Mouse (Mus musculus): Measurements from ENCODE around the gene Pus1. TPM values are rescaled to one million over a fixed set of nuclear protein-coding genes. Genes with fewer than 3 reads are reported as not detected.

Pus1 gene
- polyA plus RNA-seq (2015; fragmentation: Nextera tagmentation; extraction: Ambion mirVana), result 24.5 and 24.6 TPM in 2 replicates

- Histone ChIP-seq H3K36me3 (ENCODE audit: control insufficient read depth, insufficient read depth) (peaks cover 4% of the 10 kb centered on the region), H3K9me3 (replicated peaks; ENCODE audit: control insufficient read depth, low read length) (no peaks in the 10 kb centered on the region), H3K9ac (ENCODE audit: low read depth, low read length) (peak within 1 kb of the TSS; percentile 78), H3K4me2 (ENCODE audit: low read depth, low read length) (peak within 1 kb of the TSS; percentile 100), H3K27ac (ENCODE audit: low read length) (peak within 1 kb of the TSS; percentile 92), H3K27me3 (ENCODE audit: control insufficient read depth, insufficient read depth, low read depth, low read length) (no peaks in the 10 kb centered on the region), H3K4me1 (ENCODE audit: control insufficient read depth, low read depth, low read length) (peaks cover 41% of the 10 kb centered on the region), H3K4me3 (ENCODE audit: low read depth, low read length) (peak within 1 kb of the TSS; percentile 77)
- peak; percentile 75 for ATAC-seq (ENCODE audit: low read depth)
- under 1% methylated on average over 55 of the region's 57 CpGs for WGBS (ENCODE audit: insufficient replicate concordance)
Measured at GRCm38 (mm10) chr5:110779998-110780760, at the start of gene Pus1. Gene Pus1, minus strand, starts transcription at chr5:110780659.

DNA sequence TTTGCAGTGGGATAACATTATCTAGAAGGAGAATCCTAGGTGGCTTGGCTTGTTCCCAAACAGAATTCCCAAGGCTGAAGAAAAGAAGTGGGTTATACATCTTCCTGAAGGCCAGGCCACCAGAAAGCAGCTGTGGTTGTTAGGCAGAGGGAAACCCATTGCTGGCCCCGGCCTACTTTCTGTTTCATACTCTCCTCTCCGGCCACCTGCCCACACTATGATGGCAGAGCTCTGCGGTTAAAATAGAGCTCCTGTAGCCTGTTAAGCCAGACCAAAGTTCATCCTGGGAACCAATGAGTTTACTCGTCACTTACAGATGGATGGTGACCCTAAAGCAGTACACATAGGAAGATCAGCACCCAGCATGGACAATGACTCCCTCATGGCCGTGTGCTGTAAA is 47.1 kb upstream of the Pus1 start:
- Histone ChIP-seq H3K4me3 (ENCODE audit: low read depth, low read length) (no peak overlapping the region), H3K9me3 (replicated peaks; ENCODE audit: control insufficient read depth, low read length) (no peaks in the 10 kb centered on the region), H3K27me3 (ENCODE audit: control insufficient read depth, insufficient read depth, low read depth, low read length) (no peaks in the 10 kb centered on the region), H3K27ac (ENCODE audit: low read length) (no peak overlapping the region), H3K4me2 (ENCODE audit: low read depth, low read length) (no peak overlapping the region), H3K4me1 (ENCODE audit: control insufficient read depth, low read depth, low read length) (no peaks in the 10 kb centered on the region; the same call in 1 of the 2 replicates), H3K9ac (ENCODE audit: low read depth, low read length) (no peak overlapping the region), H3K36me3 (ENCODE audit: control insufficient read depth, insufficient read depth) (peaks cover 11% of the 10 kb centered on the region; the same call in 1 of the 2 replicates)
- ATAC-seq (ENCODE audit: low read depth), result no peak
- WGBS (ENCODE audit: insufficient replicate concordance), result 74% methylated on average over 5 of the region's 5 CpGs

DNA sequence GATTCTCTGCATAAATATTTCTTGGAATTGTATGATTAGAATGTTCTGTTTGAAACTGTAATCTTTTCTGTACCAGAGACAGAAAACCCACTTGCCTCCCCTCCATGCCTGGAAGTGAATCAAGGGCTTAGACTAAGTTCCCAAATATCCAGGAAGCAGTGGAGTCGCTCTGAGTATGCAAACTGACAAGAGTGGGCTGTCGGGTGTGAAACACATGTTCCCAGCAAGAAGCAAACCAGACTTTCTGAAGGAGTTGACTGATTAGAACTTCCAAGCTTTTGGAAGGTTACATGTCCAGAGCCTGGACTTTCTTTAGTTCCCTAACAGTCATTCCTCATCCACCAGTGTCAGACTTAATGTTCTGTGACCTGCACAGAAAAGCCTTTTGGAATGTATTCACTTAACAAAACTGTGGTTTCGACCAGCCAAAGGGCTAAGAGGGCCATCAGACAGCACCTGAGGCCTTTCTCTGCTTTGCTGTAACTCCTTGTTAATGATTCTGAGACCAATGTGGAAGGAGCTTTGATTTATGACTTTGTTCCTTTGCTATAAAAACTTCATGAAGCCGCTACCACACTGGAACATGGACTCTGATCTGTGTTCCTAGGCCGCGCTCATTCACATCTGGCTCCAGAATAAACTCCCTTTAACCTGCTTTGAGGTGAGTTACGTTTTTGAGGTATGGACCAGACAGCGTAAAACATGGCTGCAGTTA is 46.5 kb upstream of the Pus1 start:
- ATAC-seq (ENCODE audit: low read depth), result no peak
- WGBS (ENCODE audit: insufficient replicate concordance), result 81% methylated on average over 8 of the region's 8 CpGs

GRCm38 (mm10) chr5:110824421-110824820 is 44.0 kb upstream of the Pus1 start:
- 69% methylated on average over 4 of the region's 4 CpGs for WGBS (ENCODE audit: insufficient replicate concordance)
- Histone ChIP-seq H3K4me1 (ENCODE audit: control insufficient read depth, low read depth, low read length) (no peaks in the 10 kb centered on the region; the same call in 1 of the 2 replicates), H3K27ac (ENCODE audit: low read length) (no peak overlapping the region), H3K4me3 (ENCODE audit: low read depth, low read length) (no peak overlapping the region), H3K9me3 (replicated peaks; ENCODE audit: control insufficient read depth, low read length) (no peaks in the 10 kb centered on the region), H3K27me3 (ENCODE audit: control insufficient read depth, insufficient read depth, low read depth, low read length) (no peaks in the 10 kb centered on the region), H3K4me2 (ENCODE audit: low read depth, low read length) (no peak overlapping the region), H3K9ac (ENCODE audit: low read depth, low read length) (no peak overlapping the region), H3K36me3 (ENCODE audit: control insufficient read depth, insufficient read depth) (peaks cover 3% of the 10 kb centered on the region; the same call in 1 of the 2 replicates)
- ATAC-seq (ENCODE audit: low read depth), result no peak

More for the DNA sequence above, 46.5 kb upstream of the Pus1 start:
- no peaks in the 10 kb centered on the region for H3K9me3 ChIP-seq (replicated peaks; ENCODE audit: control insufficient read depth, low read length)
- no peak overlapping the region for H3K9ac ChIP-seq (ENCODE audit: low read depth, low read length)
- no peaks in the 10 kb centered on the region for H3K27me3 ChIP-seq (ENCODE audit: control insufficient read depth, insufficient read depth, low read depth, low read length)
- no peaks in the 10 kb centered on the region; the same call in 1 of the 2 replicates for H3K4me1 ChIP-seq (ENCODE audit: control insufficient read depth, low read depth, low read length)
- no peak overlapping the region for H3K27ac ChIP-seq (ENCODE audit: low read length)
- peaks cover 11% of the 10 kb centered on the region; the same call in 1 of the 2 replicates for H3K36me3 ChIP-seq (ENCODE audit: control insufficient read depth, insufficient read depth)
- H3K4me2 ChIP-seq (ENCODE audit: low read depth, low read length), result no peak overlapping the region
- no peak overlapping the region for H3K4me3 ChIP-seq (ENCODE audit: low read depth, low read length)

- H3K27ac ChIP-seq (ENCODE audit: low read length), result peak within 1 kb of the TSS; percentile 96
- peak within 1 kb of the TSS; percentile 80 for H3K4me2 ChIP-seq (ENCODE audit: low read depth, low read length)
- peak within 1 kb of the TSS; percentile 100 for H3K9ac ChIP-seq (ENCODE audit: low read depth, low read length)
- no peaks in the 10 kb centered on the region for H3K27me3 ChIP-seq (ENCODE audit: control insufficient read depth, insufficient read depth, low read depth, low read length)
- peak within 1 kb of the TSS; percentile 90 for H3K4me3 ChIP-seq (ENCODE audit: low read depth, low read length)
- peaks cover 5% of the 10 kb centered on the region for H3K36me3 ChIP-seq (ENCODE audit: control insufficient read depth, insufficient read depth)
- WGBS (ENCODE audit: insufficient replicate concordance), result under 1% methylated on average over 73 of the region's 80 CpGs
- peak; percentile 87 for ATAC-seq (ENCODE audit: low read depth)
- H3K4me1 ChIP-seq (ENCODE audit: control insufficient read depth, low read depth, low read length), result peaks cover 41% of the 10 kb centered on the region
- no peaks in the 10 kb centered on the region for H3K9me3 ChIP-seq (replicated peaks; ENCODE audit: control insufficient read depth, low read length)
Measured at GRCm38 (mm10) chr5:110809667-110810325, 29.3 kb upstream of the Pus1 start, which contains the start of gene Ulk1. Gene Ulk1, minus strand, starts transcription at chr5:110810097.

- Histone ChIP-seq H3K9ac (ENCODE audit: low read depth, low read length) (peak overlapping the region; percentile 100), H3K4me3 (ENCODE audit: low read depth, low read length) (peak overlapping the region; percentile 90), H3K4me2 (ENCODE audit: low read depth, low read length) (peak overlapping the region; percentile 80), H3K9me3 (replicated peaks; ENCODE audit: control insufficient read depth, low read length) (no peaks in the 10 kb centered on the region), H3K4me1 (ENCODE audit: control insufficient read depth, low read depth, low read length) (peaks cover 49% of the 10 kb centered on the region), H3K36me3 (ENCODE audit: control insufficient read depth, insufficient read depth) (peaks cover 10% of the 10 kb centered on the region), H3K27ac (ENCODE audit: low read length) (peak overlapping the region; percentile 96), H3K27me3 (ENCODE audit: control insufficient read depth, insufficient read depth, low read depth, low read length) (no peaks in the 10 kb centered on the region)
- ATAC-seq (ENCODE audit: low read depth), result no peak
- WGBS (ENCODE audit: insufficient replicate concordance), result 2% methylated on average over 27 of the region's 27 CpGs
Measured at GRCm38 (mm10) chr5:110808821-110809666, 28.6 kb upstream of the Pus1 start.

DNA sequence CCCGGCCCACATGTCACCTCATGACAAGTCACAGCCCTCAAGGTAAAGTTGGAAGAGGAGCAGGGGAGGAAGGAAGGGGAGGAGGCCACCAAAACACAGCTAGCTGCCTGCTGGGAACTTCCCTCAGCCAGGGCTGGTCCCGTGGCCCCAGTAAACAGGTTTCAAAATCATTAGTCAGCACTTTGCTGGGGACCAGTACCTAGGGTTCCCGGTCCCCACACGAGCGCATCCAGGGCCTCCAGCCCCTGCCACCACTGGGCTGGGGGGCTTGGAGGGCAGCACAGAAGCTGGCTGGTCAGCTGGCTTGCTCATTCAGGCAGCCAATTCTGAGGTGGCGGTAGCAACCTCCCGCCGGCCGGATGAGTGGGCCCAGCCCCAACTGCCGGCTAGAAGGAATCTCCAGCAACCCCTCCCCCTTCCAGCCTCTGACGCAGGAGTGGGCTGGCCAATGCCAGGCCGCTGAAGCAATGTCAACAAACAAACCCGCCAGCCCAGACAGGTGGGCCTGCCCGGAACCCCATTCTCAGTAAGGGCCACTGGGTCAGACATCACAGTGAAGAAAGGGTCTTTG is 27.7 kb upstream of the Pus1 start:
- H3K4me1 ChIP-seq (ENCODE audit: control insufficient read depth, low read depth, low read length), result peaks cover 56% of the 10 kb centered on the region
- H3K9ac ChIP-seq (ENCODE audit: low read depth, low read length), result peak overlapping the region; percentile 100
- WGBS (ENCODE audit: insufficient replicate concordance), result 1% methylated on average over 14 of the region's 14 CpGs
- H3K4me3 ChIP-seq (ENCODE audit: low read depth, low read length), result peak overlapping the region; percentile 90
- ATAC-seq (ENCODE audit: low read depth), result peak; percentile 76
- H3K4me2 ChIP-seq (ENCODE audit: low read depth, low read length), result peak overlapping the region; percentile 80
- H3K27me3 ChIP-seq (ENCODE audit: control insufficient read depth, insufficient read depth, low read depth, low read length), result no peaks in the 10 kb centered on the region
- H3K27ac ChIP-seq (ENCODE audit: low read length), result peak overlapping the region; percentile 96
- peaks cover 10% of the 10 kb centered on the region for H3K36me3 ChIP-seq (ENCODE audit: control insufficient read depth, insufficient read depth)
- no peaks in the 10 kb centered on the region for H3K9me3 ChIP-seq (replicated peaks; ENCODE audit: control insufficient read depth, low read length)

GRCm38 (mm10) chr5:110807453-110807852 is 27.0 kb upstream of the Pus1 start:
- peaks cover 62% of the 10 kb centered on the region for H3K4me1 ChIP-seq (ENCODE audit: control insufficient read depth, low read depth, low read length)
- ATAC-seq (ENCODE audit: low read depth), result no peak

More at GRCm38 (mm10) chr5:110807453-110807852, 27.0 kb upstream of the Pus1 start:
- WGBS (ENCODE audit: insufficient replicate concordance), result 74% methylated on average over 4 of the region's 4 CpGs
- Histone ChIP-seq H3K9ac (ENCODE audit: low read depth, low read length) (peak overlapping the region; percentile 100), H3K27me3 (ENCODE audit: control insufficient read depth, insufficient read depth, low read depth, low read length) (no peaks in the 10 kb centered on the region), H3K4me2 (ENCODE audit: low read depth, low read length) (peak overlapping the region; percentile 80), H3K27ac (ENCODE audit: low read length) (peak overlapping the region; percentile 96), H3K4me3 (ENCODE audit: low read depth, low read length) (peak overlapping the region; percentile 90), H3K36me3 (ENCODE audit: control insufficient read depth, insufficient read depth) (peaks cover 11% of the 10 kb centered on the region), H3K9me3 (replicated peaks; ENCODE audit: control insufficient read depth, low read length) (no peaks in the 10 kb centered on the region)
